Mouse (Mus musculus): Measurements from ENCODE around the gene Palm2. TPM values are rescaled to one million over a fixed set of nuclear protein-coding genes. Genes with fewer than 3 reads are reported as not detected.

The Palm2 gene
- total and polyA plus RNA-seq, 3 experiments: not detected

DNA sequence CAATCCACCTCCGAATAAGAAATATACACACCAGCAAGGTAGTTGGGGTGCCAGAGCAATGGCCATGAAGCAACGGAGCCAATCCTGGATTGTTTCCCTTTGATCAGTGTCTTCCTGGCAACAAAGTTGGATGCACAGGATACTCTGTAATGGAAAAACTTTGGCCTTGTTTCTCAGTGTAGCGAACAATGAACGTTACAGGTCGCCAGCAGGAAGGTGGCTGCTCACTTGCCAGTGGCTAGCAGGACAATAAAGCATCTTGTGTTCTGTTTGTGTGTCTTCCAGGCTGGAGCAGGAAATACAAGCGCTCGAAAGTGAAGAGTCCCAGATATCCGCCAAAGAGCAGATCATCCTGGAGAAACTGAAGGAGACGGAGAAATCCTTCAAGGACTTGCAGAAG is 254.1 kb downstream of the Palm2 start:
- TF ChIP-seq EP300 (IDR thresholded peaks at IDR 0.05; ENCODE audit: low read depth in 1 of 2, low read length in 2 of 2): no peak
- no peak for TF ChIP-seq TBP (IDR thresholded peaks at IDR 0.05; ENCODE audit: low read depth, low read length)
- no peak for TF ChIP-seq CHD1 (IDR thresholded peaks at IDR 0.05; ENCODE audit: low read depth, low read length)
- DNase-seq (ENCODE audit: low read depth, low spot score): no peak
- H3K79me2 ChIP-seq (ENCODE audit: control insufficient read depth, insufficient read depth, low read length, poor library complexity): no peaks in the 10 kb centered on the region
- no peak overlapping the region for H3K27ac ChIP-seq (ENCODE audit: control insufficient read depth, low read depth, low read length)
- H3K27me3 ChIP-seq (ENCODE audit: control insufficient read depth in 1 of 2, insufficient read depth in 2 of 2, low read length in 2 of 2): no peaks in the 10 kb centered on the region; a peak in 1 of 4 replicates
- H3K4me1 ChIP-seq (ENCODE audit: control insufficient read depth in 1 of 2, insufficient read depth in 2 of 2, low read length in 2 of 2): no peaks in the 10 kb centered on the region
- H3K36me3 ChIP-seq (ENCODE audit: control insufficient read depth in 1 of 2, insufficient read depth in 2 of 2, low read length in 2 of 2): no peaks in the 10 kb centered on the region
- no peak overlapping the region for H3K4me3 ChIP-seq (ENCODE audit: control insufficient read depth in 1 of 2, insufficient read depth in 1 of 2, low read depth in 2 of 2, low read length in 2 of 2)
- no peaks in the 10 kb centered on the region for H3K9me3 ChIP-seq (replicated peaks; ENCODE audit: insufficient read depth, low read length)
- H3K9ac ChIP-seq (ENCODE audit: control insufficient read depth, low read depth, low read length, poor library complexity, severe bottlenecking): no peak overlapping the region

DNA sequence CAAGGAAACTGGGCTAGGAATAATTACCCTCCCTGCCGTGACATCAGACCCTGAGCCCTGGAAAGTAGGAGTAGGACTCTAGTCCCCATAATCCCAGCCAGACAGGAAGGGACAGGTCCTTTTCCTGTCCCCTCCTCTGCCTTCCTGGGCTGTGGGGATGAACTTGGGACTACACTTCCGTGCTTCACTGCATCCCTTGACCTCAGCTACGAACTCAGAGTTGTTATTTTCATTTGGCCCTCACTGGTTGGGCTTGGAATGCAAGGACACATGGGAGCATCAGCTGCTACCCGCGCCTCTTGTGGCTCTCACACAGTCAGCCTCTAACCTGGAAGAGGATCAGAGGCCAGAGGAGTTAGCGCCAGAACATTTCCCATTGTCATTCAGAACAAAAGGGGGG is 256.0 kb downstream of the Palm2 start:
- H3K79me2 ChIP-seq (ENCODE audit: control insufficient read depth, insufficient read depth, low read length, poor library complexity): no peaks in the 10 kb centered on the region
- TF ChIP-seq NRF1 (IDR thresholded peaks at IDR 0.05; ENCODE audit: insufficient read depth, low read depth, low read length, poor library complexity, severe bottlenecking): no peak
- TF ChIP-seq MAZ (IDR thresholded peaks at IDR 0.05; ENCODE audit: low read depth, low read length): no peak
- no peak for TF ChIP-seq MYC (IDR thresholded peaks at IDR 0.05; ENCODE audit: low read depth, low read length)
- TF ChIP-seq RCOR1 (IDR thresholded peaks at IDR 0.05; ENCODE audit: low read depth, low read length): no peak
- TF ChIP-seq TCF12 (IDR thresholded peaks at IDR 0.05; ENCODE audit: low read depth, low read length): no peak
- TF ChIP-seq TAL1 (IDR thresholded peaks at IDR 0.05; ENCODE audit: low read length): no peak
- no peak for TF ChIP-seq MAFK (IDR thresholded peaks at IDR 0.05; ENCODE audit: borderline replicate concordance, low read depth, low read length)
- no peak for TF ChIP-seq USF2 (IDR thresholded peaks at IDR 0.05; ENCODE audit: borderline replicate concordance in 1 of 2, insufficient read depth in 1 of 2, low read depth in 1 of 2, low read length in 2 of 2)
- no peak for TF ChIP-seq MAX (IDR thresholded peaks at IDR 0.05; ENCODE audit: low read length)
- TF ChIP-seq BHLHE40 (IDR thresholded peaks at IDR 0.05; ENCODE audit: borderline replicate concordance, low read depth, low read length): no peak
- TF ChIP-seq MYB (IDR thresholded peaks at IDR 0.05; ENCODE audit: low read depth, low read length): no peak
- no peaks in the 10 kb centered on the region for H3K4me1 ChIP-seq (ENCODE audit: control insufficient read depth in 1 of 2, insufficient read depth in 2 of 2, low read length in 2 of 2)
- H3K4me3 ChIP-seq (ENCODE audit: control insufficient read depth in 1 of 2, insufficient read depth in 1 of 2, low read depth in 2 of 2, low read length in 2 of 2): no peak overlapping the region
- H3K27ac ChIP-seq (ENCODE audit: control insufficient read depth, low read depth, low read length): no peak overlapping the region
- no peaks in the 10 kb centered on the region for H3K36me3 ChIP-seq (ENCODE audit: control insufficient read depth in 1 of 2, insufficient read depth in 2 of 2, low read length in 2 of 2)
- no peaks in the 10 kb centered on the region for H3K9me3 ChIP-seq (replicated peaks; ENCODE audit: insufficient read depth, low read length)
- H3K9ac ChIP-seq (ENCODE audit: control insufficient read depth, low read depth, low read length, poor library complexity, severe bottlenecking): no peak overlapping the region
- no peaks in the 10 kb centered on the region; a peak in 1 of 4 replicates for H3K27me3 ChIP-seq (ENCODE audit: control insufficient read depth in 1 of 2, insufficient read depth in 2 of 2, low read length in 2 of 2)
- DNase-seq (ENCODE audit: low read depth, low spot score): no peak

DNA sequence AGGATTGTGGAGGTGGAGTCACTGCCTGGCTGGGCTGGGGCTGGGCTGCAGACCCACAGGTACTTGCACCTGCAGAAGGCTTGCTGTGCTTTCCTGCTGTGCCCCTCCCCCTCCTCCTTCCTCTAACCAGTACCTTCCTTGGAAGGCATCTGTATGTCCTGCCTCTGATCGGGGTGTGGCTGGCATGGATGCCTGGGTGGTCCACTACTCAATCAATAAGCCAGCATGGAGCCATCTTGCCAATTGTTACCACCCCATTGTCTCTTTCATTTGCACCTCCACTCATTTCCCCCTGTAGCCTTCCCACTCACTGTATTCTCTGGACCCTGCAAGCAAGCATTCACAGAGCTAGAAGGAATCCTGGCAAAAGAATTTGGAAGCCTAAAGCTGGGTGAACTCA is 256.8 kb downstream of the Palm2 start:
- Histone ChIP-seq H3K79me2 (ENCODE audit: control insufficient read depth, insufficient read depth, low read length, poor library complexity) (no peaks in the 10 kb centered on the region), H3K36me3 (ENCODE audit: control insufficient read depth in 1 of 2, insufficient read depth in 2 of 2, low read length in 2 of 2) (no peaks in the 10 kb centered on the region), H3K9me3 (replicated peaks; ENCODE audit: insufficient read depth, low read length) (no peaks in the 10 kb centered on the region), H3K27ac (ENCODE audit: control insufficient read depth, low read depth, low read length) (no peak overlapping the region), H3K4me1 (ENCODE audit: control insufficient read depth in 1 of 2, insufficient read depth in 2 of 2, low read length in 2 of 2) (no peaks in the 10 kb centered on the region), H3K27me3 (ENCODE audit: control insufficient read depth in 1 of 2, insufficient read depth in 2 of 2, low read length in 2 of 2) (no peaks in the 10 kb centered on the region; a peak in 1 of 4 replicates), H3K4me3 (ENCODE audit: control insufficient read depth in 1 of 2, insufficient read depth in 1 of 2, low read depth in 2 of 2, low read length in 2 of 2) (no peak overlapping the region), H3K9ac (ENCODE audit: control insufficient read depth, low read depth, low read length, poor library complexity, severe bottlenecking) (no peak overlapping the region)
- TF ChIP-seq ELF1 (IDR thresholded peaks at IDR 0.05; ENCODE audit: low read depth, low read length): no peak
- no peak for TF ChIP-seq MAZ (IDR thresholded peaks at IDR 0.05; ENCODE audit: low read depth, low read length)
- TF ChIP-seq MYB (IDR thresholded peaks at IDR 0.05; ENCODE audit: low read depth, low read length): no peak
- no peak for DNase-seq (ENCODE audit: low read depth, low spot score)

Measured in MEL (cell line).